Mouse (Mus musculus): ENCODE results near the gene Bax. TPM values are rescaled to one million over a fixed set of nuclear protein-coding genes. Genes with fewer than 3 reads are reported as not detected.

The Bax gene
- total RNA-seq, 2 experiments from 2014 or later: 73.2 to 77.6 TPM

GRCm38 (mm10) chr7:45437521-45438276 lies 29.0 kb downstream of the Bax start, which contains the start of gene Ruvbl2:
TSS of gene Ruvbl2 (minus strand) at chr7:45438096.
- peak; percentile 43 for TF ChIP-seq CTCF (conservative IDR thresholded peaks at IDR 0.05)
- H3K4me3 ChIP-seq: no peak within 1 kb of the TSS
- no peak within 1 kb of the TSS for H3K27ac ChIP-seq
- DNase-seq (ENCODE audit: low spot score in 2 of 2): no peak

GRCm38 (mm10) chr7:45437046-45437445 lies 29.7 kb downstream of the Bax start:
- DNase-seq (ENCODE audit: low spot score in 2 of 2): no peak
- no peak for TF ChIP-seq CTCF (conservative IDR thresholded peaks at IDR 0.05)
- Histone ChIP-seq H3K4me3 (no peak overlapping the region), H3K27ac (no peak overlapping the region)

- H3K4me3 ChIP-seq: no peak overlapping the region
- TF ChIP-seq CTCF (conservative IDR thresholded peaks at IDR 0.05): no peak
- DNase-seq (ENCODE audit: low spot score in 2 of 2): no peak
- H3K27ac ChIP-seq: no peak overlapping the region
These were observed 30.3 kb downstream of the Bax start for GRCm38 (mm10) chr7:45436444-45436843.

- H3K27ac ChIP-seq: peak overlapping the region; percentile 89
- peak overlapping the region; percentile 69 for H3K4me3 ChIP-seq
- no peak for DNase-seq (ENCODE audit: low spot score in 2 of 2)
- no peak for TF ChIP-seq CTCF (conservative IDR thresholded peaks at IDR 0.05)
These were observed 31.7 kb downstream of the Bax start for GRCm38 (mm10) chr7:45435038-45435437.

GRCm38 (mm10) chr7:45434203-45435015 lies 32.3 kb downstream of the Bax start, which contains the start of gene Gys1:
TSS of gene Gys1 (plus strand) at chr7:45434844.
- TF ChIP-seq CTCF (conservative IDR thresholded peaks at IDR 0.05): peak; percentile 76
- Histone ChIP-seq H3K27ac (peak within 1 kb of the TSS; percentile 89), H3K4me3 (peak within 1 kb of the TSS; percentile 92)
- peak; percentile 100 for DNase-seq (ENCODE audit: low spot score in 2 of 2)

GRCm38 (mm10) chr7:45433835-45434202 lies 32.9 kb downstream of the Bax start:
- Histone ChIP-seq H3K4me3 (peak overlapping the region; percentile 92), H3K27ac (peak overlapping the region; percentile 88)
- TF ChIP-seq CTCF (conservative IDR thresholded peaks at IDR 0.05): no peak
- DNase-seq (ENCODE audit: low spot score in 2 of 2): no peak

GRCm38 (mm10) chr7:45426556-45426955 lies 40.1 kb downstream of the Bax start:
- TF ChIP-seq CTCF (conservative IDR thresholded peaks at IDR 0.05): no peak
- Histone ChIP-seq H3K27ac (no peak overlapping the region), H3K4me3 (no peak overlapping the region)
- no peak for DNase-seq (ENCODE audit: low spot score in 2 of 2)

GRCm38 (mm10) chr7:45421194-45421593 lies 45.5 kb downstream of the Bax start:
- no peak overlapping the region for H3K4me3 ChIP-seq
- no peak for DNase-seq (ENCODE audit: low spot score in 2 of 2)
- TF ChIP-seq CTCF (conservative IDR thresholded peaks at IDR 0.05): no peak
- H3K27ac ChIP-seq: no peak overlapping the region

- TF ChIP-seq CTCF (conservative IDR thresholded peaks at IDR 0.05): no peak
- no peak for DNase-seq (ENCODE audit: low spot score in 2 of 2)
- Histone ChIP-seq H3K4me3 (no peak within 1 kb of the TSS), H3K27ac (no peak within 1 kb of the TSS)
These were observed 46.1 kb downstream of the Bax start, which contains the start of gene Lhb for GRCm38 (mm10) chr7:45420615-45420919. TSS of gene Lhb (plus strand) at chr7:45420820.

- TF ChIP-seq CTCF (conservative IDR thresholded peaks at IDR 0.05): no peak
- H3K27ac ChIP-seq: no peak overlapping the region
- DNase-seq (ENCODE audit: low spot score in 2 of 2): no peak
- H3K4me3 ChIP-seq: no peak overlapping the region
These were observed 46.7 kb downstream of the Bax start for GRCm38 (mm10) chr7:45419859-45420614.

- Histone ChIP-seq H3K4me3 (no peak overlapping the region), H3K27ac (no peak overlapping the region)
- no peak for TF ChIP-seq CTCF (conservative IDR thresholded peaks at IDR 0.05)
- no peak for DNase-seq (ENCODE audit: low spot score in 2 of 2)
These were observed 48.7 kb downstream of the Bax start for GRCm38 (mm10) chr7:45417962-45418492.

GRCm38 (mm10) chr7:45415636-45416035 lies 51.1 kb downstream of the Bax start:
- Histone ChIP-seq H3K27ac (no peak overlapping the region), H3K4me3 (peak overlapping the region; percentile 41)
- DNase-seq (ENCODE audit: low spot score in 2 of 2): no peak
- no peak for TF ChIP-seq CTCF (conservative IDR thresholded peaks at IDR 0.05)
